Mouse (Mus musculus) cerebellum, adult 9-10 months (tissue): ENCODE results near the gene BC029722.

Experiments used
- DNase-seq: peaks from one replicate; pipeline ENCODE4 v3.0.0; 2022

BC029722 gene

DNA sequence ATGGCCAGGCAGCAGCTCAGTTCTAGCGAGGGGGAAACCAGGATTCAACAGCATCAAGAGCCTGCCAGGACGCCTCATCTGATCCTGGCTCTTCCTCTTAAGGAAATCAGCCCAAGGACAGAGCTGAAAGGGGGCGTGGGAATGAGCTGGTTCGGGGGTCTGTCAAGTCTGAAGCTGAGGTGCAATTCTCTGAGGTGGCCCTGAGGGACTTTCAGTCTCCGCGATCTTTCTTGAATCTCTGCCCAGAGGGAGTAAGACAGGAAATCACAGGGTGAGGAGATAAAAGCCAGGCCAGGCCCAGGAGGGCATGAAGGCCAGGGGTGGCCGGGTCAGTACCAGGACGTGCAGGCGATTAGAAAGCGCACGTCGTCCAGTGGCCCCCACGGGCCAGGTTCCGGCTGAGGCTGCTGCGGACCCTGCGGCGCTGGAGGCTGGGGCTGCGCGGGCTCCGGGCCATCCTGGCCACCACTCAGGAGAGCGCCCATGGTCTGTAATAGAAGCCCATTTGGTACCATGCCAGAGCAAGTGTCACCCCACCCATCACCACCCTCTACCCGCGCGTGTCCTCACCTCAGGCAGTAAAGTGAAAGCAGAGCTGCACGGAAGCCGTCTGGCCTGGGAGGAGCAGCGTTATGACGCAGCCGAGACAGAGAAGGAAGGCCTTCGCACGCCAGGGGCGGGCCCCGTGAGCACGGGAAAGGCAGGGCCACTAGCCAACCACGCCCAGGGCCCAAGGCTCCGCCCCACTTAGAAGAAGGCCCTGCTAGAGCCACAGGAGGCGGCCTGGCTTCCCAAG is 432 bp downstream of the BC029722 start:
- DNase-seq, result peak; percentile 95

DNA sequence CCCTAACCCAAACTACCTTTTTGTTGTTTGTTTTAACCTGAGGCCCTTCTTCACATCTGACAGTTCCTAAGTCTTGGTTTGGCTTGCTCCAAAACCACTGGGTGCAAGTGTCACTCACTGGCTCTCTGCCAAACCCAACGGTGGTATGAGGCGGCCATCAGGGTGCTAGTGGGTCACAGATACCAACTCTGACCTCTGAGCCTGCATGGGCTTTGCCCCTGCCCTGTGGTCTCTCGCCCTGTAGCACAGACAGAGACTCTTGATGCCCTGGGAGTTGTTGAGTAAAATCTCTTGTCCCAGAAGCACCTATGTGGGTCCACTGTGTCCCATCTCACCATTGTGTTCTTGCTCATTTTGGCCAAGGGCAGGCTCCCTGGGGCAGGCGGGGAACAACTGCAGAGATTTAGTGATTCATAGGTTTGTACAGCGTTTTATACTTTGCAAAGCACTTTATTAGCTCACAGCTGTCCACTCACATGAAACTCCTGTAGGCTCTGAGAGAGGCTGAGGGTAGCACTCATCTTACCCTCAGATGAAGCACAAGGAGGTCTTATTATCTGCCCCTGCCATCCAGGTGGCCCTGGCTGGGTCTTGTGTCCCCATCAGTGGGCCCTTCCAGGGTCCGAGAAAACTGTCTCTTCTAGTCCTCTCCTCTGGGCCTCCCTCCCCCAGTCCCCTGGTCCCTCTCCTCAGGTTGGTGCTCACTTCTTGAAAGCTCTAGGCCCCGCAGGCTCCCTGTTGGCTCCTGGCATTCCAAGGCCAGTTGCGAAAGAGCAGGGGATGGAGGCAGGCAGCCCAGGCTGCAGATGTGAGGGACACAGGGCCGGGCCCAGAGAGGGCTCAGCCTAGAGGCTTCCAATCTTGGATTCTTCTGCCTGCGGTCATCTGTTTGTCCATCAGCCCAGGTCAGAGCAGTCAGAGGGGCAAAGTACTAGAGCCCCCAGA is 1.7 kb downstream of the BC029722 start:
- DNase-seq, result peak; percentile 71

DNA sequence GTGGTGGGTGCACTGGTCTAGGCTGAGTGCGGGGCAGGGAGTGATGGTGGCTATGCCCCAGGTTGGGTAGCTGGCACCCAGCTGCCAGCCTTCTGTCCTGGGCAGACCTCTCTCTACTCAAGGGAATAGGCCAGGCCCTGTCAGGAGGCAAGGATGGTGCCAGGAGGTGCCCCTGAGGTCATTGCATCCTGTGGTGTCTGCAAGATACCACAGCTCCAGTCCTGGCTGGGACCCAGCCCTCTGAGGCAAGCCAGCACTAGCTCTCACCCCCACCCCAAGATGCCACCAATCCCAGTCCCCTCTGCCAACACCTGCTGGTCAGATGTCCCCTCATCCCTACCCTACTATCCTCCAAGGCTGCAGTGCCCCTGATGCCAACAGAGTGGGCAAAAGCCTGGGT is 3.0 kb downstream of the BC029722 start:
- peak; percentile 79 for DNase-seq

DNA sequence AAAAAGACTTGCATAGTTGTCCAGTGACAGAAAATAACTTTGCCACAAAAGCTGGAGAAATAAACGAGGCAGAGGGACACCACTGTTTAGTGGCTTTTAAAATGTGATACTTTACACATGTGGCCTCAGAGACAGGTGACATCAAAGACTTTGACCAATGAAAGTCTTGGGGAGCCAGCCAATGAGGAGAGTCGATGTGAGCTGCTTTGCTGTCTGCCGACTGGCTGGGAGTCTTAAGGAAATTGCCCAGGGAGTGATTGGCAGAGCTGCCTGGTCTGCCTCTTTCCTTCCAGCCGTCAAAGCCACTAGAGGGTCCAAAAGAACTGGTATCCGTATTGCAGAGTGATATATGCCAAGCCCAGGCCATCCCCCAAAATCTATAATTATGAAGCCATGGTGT is 4.4 kb downstream of the BC029722 start:
- peak; percentile 53 for DNase-seq

DNA sequence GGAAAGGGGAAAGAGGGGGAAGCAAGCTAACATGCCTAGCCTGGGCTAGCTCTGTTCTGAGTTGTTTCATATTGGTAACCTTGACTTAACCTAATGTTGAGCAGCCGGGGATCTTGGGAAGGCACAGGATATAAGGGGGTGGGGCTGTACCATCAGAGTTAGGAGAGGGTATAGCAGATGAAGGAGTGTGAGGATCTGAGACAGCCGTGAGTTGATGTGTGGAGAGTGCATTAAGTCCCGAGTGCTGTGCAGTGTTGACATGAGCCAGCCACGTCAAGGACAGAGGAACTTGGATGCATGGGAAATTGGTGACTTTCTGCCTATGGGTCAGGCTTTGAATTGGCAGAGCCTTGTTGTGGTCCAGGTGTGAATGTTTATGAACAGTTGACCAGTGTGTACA is 6.6 kb downstream of the BC029722 start:
- DNase-seq, result peak; percentile 65

DNA sequence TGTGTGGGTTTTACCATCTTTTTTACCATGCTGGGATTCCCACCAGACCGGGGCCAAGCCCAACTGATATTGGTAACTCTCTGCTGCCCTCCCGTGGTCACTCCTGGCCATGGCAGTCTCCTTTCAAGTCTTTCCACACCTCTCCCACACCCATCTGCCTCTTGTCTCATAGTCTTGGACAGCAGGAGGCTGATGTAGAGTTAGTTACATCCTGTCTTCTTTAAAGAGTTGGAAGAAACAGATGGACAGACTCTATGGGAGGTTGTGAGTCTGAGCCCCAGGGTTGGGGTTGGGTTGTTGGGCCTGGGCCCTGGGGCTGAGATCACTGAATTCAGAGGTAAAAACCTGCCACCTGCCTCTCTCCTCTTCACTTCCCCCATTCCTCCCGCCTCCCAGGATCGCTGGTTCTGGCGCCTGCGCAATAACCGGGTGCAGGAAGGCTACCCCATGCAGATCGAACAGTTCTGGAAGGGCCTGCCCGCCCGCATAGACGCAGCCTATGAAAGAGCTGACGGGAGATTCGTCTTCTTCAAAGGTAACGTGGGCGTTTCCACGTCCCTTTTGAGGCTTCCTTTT is 7.3 kb downstream of the BC029722 start:
- DNase-seq, result peak; percentile 99

DNA sequence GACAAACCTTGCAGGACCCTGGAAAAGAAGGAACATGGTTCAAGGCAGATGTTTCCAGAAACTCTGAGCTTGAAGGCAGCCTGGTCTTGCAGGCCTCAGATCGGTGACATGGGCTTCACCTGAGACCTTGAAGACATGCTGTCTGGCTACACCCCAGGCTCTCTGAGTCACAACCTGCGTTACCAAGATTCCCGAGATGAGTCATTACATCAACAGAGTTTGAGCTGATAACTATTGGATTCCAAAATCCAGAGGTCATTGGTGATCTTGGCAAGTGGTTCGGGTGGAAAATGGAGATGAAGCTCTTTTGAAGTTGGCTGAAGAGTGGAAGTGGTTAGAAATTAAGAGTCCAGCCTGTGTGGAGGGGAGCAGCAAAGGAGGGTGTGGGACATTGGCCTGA is 9.6 kb downstream of the BC029722 start:
- DNase-seq, result no peak

DNA sequence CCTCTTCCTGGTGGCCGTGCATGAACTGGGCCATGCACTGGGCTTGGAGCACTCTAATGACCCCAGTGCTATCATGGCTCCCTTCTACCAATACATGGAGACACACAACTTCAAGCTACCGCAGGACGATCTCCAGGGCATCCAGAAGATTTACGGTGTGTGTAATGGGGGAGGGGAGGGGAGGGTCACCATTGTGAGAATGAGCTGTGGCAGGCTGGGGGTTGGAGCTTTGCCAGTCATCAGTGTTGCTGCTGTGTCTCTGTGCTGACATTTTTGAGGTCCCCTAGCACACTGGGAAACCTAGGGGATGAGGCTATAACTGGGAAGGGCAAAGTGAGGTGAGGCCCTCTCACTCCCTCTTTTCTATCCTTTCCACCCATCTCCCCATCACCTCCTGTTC is 11.8 kb downstream of the BC029722 start:
- DNase-seq, result no peak

DNA sequence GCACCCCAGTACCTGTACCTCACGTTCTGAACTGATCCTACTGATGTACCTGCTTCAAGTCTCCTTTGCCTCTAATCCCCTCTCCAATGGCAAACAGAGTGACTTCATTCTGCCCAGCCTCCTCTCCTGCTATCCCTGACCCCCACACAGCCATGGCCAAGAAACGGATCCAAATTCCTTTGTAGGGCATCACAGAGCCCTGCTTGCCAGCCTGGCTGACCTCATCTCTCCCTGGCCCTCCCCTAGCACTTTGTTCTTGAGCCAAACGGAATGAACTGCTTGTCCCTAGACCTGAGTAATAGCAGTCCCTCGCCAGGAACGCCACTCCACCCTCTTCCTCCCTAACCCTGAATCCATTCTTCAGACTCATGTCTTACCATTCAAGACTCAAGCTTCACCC is 12.7 kb downstream of the BC029722 start:
- DNase-seq, result peak; percentile 98

DNA sequence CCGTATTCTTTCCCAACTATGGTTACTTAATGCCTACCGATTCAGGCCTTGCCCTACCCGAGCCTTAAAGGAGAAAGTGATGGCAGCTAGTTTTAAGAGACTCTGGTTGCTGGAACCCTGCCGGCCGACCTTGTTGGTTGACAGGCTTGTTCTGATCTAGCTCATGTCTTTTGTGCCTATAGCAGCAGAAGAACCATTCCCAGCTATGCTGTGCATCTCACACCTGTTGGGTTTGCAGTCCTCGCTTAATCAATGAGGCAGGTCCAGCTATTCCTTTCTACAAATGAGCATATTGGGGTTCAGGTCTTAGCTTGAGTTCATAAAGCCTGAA is 13.3 kb downstream of the BC029722 start:
- no peak for DNase-seq

DNA sequence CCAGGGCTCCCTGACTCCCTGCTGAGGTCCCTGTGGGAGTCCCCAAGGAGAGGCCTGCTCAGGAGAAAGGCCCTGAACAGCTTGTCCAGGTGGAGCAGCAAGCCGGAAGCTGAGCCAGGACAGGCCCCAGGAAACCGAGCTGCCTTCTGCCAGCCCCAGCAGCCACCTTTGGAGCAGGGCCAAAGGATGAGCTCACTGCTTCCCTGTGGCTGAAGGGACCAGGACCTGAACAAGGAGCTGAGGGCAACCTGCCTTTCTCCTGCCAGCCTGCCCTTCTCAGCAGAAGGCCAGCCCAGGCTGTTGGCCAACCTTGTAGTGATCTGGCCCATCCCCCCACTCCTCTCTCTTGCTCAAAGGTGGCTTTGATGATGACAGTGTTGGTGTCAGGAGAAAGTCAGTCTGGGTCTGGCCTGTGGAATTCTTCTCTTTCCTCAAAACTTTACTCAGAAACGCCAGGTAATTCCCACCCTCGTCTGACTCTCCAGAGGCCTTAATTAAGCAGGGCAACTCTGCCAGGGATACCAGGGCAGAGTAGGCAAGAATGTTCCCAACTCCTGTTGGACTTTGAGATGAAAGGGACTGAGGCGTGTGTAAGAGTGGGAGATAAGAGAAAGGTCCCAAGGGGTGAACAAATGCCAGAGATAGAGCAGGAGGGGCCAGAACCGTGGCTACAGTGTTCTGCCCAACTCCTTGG is 13.8 kb downstream of the BC029722 start:
- DNase-seq, result peak; percentile 100

DNA sequence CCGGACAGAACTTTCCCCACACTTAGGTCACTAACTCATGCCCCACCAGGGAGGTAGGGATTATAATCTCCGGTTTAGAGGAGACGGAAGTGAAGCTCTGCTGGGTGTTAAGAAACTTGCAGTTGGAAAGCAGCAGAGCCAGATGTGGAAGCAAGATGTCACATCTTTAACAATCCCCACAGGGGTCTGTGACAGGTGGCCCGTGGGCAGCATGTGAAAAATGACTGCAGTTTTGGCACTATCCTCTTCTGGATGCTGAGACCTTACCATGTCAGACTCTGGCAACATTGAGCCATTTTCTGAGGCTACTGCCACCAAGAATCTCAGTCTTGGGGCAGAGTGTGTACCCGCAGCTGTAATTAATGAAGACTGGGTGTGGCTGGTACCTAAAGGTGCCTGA is 15.2 kb downstream of the BC029722 start:
- no peak for DNase-seq

DNA sequence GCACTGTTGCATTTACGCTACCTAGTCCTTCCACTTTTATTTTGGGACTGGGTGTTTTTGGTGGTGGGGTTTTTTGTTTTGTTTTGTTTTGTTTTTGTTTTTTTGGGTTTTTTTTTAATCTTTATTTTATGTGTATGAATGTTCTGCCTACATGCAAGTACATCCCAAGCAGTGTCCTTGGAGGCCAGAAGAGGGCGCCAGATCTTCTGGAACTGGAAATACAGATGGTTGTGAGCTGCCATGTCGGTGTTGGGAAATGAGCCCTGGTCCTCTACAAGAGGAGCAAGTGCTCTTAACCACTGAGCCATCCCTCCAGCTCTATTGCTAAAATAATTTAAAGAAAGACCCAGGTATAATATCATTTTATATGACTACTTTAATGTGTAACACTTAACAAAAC is 16.5 kb downstream of the BC029722 start:
- no peak for DNase-seq

DNA sequence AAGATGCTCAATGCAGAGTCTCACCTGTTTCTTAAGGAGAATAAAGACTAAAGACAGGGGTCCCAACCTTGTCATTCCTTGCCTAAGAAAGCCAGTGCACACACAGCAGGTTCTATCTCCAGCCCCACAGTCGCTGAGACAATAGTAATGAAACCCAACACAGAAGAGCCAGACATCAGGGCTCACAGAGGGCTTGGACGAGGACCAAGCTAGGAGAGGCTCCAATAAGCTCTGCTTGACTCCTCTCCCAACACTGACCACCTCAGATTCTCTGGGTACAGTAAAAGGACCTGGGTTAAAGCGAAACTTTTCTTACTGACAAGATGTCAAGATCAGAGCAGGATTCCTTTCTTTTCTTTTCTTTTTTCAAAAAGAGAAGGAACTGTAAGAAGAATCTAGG is 20.6 kb downstream of the BC029722 start:
- DNase-seq, result no peak

DNA sequence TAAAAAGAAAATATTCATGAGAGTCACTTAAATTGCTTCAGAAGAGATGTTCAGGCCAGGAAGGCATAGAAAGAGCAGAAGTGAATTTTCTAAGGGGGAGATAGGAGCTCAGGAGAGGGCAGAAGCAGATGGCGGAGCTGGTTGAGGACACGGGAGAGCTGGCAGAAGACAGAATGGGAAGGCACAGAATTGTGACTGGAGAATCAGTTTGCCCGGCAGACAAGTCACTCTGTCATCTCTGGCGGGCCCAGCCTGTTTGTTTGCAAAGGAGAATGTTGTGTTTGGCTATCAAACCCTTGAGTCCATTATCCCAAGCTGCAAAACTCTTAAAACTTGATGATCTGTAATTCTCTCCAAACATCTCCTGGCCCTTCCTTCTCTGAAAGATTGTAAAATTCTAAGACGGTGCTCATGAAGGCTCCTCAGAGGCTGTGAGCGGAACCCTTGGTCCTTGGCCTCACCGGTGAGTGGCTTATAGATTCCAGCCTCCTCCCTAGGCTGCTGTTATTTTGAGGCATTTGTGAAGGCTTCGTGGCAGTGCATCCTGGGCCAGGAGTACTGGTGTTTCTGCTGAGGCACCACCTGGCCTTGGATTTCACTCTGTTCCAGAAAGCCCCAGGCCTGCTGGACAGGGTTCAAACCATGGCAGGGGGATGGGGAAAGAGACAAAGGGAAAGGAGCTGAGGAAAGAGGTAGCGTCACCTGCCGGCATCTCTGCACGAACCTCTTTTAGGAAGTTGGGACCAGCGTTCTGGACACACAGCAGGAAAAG is 24.4 kb downstream of the BC029722 start:
- peak; percentile 100 for DNase-seq

DNA sequence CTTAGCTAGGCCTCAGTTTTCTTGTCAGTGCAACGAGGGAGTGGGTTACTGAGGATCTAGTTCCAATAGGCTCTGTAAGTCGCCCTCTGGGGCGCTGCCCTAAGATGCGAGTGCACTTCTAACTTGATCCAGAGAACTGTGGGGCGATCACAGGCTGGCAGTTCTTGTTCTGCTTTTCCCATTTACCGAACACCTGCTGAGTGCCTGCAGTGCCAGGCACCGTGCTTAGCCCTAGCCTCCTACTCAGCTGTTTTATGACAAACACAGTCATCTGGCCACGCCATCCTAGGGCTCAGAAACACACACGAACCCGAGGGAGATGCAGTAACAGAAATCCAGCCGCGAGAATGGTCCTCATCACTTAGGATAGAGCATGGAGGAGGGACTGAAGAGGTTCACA is 26.3 kb downstream of the BC029722 start:
- DNase-seq, result no peak

DNA sequence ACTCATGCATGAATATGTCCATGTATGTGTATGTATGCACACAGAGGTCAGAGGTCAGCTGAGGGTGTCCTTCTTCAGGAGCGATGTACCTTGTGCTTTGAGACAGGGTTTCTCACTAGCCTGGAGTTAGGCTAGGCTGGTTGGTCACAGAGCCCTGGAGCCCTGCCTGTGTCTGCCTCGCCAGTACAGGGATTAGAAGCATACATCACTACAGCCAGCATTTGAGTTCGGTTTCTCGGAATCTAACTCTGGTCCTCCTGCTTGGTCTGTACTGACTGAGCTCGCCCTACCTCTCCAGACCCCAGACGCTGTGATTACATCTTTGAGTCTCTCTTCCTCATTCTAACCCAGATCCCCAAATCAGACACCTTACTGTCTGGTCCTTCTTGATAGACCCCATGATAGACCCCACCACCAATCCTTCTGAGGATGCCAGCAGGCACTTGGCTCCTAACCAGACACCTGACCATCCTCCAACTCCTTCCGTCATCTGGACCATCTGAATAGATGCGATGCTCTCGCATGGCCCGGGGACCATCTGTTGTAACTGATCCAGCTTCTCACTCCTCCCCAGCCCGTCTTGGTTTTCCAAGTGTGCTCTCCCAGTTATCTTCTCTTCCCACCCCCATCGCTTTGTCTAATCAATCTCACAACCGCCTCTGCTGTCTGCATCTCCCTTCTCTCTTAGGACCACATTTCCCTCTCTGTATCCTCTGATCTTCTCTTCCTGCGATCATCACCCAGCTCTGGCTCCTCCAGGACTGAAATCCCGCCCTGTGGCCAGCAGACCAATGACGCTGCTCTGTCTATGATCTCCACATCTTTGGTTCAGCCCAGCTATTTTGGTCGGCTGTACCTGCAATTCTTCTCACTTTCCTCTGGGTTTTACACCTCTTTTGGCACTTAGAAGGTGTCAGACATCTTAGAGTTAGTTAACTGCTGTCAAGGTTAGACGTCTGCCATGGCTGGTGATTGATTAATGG is 31.0 kb downstream of the BC029722 start:
- DNase-seq, result peak; percentile 76

DNA sequence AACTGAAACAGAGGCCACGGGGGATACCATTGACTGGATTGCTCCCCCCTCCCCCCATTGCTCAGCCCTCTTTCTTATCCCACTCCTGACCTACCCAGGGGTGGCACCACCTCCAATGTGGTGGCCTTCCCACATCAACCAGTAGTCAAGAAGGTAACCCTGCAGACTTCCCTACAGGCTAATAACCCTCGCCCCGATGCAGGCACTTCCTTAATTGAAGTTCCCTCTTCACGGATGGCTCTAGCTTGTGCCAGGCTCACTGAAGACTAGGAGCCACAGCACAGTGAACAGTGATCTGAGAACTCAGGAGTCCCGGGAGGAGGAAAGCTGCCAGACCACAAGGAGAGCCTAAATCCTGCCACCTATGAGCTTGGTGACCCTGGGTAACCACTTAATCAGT is 32.3 kb downstream of the BC029722 start:
- no peak for DNase-seq

DNA sequence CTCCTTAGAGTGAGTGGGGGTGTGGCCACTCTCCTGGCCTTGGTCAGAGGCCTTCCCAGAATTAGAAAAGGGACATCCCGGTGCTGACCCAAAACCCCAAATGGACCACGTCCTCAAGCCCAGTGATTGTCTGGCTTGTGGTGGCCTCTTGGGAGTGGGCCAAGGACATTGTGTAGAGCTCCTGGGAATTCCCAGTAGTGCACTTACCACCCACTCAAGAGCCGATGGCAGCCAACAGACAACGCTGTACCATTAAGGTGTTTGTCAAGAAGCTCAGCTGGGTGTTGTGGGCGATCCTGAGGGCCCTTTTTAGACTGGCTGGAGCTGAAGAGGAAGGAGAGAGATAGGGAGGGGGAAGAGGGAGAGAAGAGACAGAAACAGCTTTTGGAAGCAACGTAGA is 34.7 kb downstream of the BC029722 start:
- peak; percentile 74 for DNase-seq

DNA sequence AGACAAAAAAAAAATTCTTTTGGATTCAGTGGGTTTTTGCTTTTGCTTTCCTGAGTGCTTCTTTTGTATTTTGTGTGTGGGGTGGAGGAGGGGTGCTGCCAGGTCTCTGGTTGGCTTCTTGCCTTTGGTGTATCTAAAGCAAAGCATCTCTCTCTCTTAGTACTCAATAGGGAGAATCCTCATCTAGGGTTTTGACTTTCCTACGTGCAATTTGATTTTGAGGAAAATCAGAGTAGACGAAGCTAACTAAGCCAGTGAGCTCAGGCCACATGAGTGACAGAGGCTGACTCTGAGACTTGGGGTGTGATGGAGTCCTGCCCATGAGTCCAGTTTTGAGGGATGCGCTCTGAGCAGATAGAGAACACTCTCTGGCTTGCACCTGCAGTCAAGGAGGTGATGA is 39.7 kb downstream of the BC029722 start:
- DNase-seq, result peak; percentile 64

DNA sequence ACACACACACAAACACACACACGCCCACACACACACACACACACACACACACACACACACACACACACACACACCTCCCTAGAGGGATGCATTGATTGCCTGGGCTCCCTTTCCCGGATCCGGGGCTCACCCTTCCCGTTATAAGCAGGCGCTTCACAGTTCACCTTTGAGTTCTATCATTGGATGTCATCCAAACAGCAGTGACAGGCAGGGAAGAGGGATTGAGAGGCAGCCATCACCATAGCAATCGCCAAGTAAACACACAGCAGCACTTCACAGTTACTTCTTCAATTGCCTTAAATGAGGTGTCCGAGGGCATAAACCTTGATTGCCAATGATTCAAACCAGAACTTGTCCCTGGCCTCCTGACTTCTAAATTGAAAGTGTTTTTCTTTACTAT is 40.2 kb downstream of the BC029722 start:
- peak; percentile 68 for DNase-seq
